Mouse (Mus musculus): ENCODE data around the gene Gon4l. TPM values are rescaled to one million over a fixed set of nuclear protein-coding genes. Genes with fewer than 3 reads are reported as not detected.
A peak's percentile ranks its signal among the peaks of the same experiment; 100 is the strongest.
"Not testable (repeated sequence)": the region's sequence is repeated elsewhere in the genome, so short reads cannot be mapped to it uniquely, and the experiment has no call there.

Gene Gon4l
- 9.2 and 9.4 TPM in 2 replicates for polyA plus RNA-seq (2015; fragmentation: Nextera tagmentation; extraction: Ambion mirVana)

- Histone ChIP-seq H3K4me2 (peak within 1 kb of the TSS; percentile 45), H3K4me3 (peak within 1 kb of the TSS; percentile 40)
- H3K27ac ChIP-seq, H3K9me3 ChIP-seq, H3K27me3 ChIP-seq, H3K9ac ChIP-seq, H3K4me1 ChIP-seq, H3K36me3 ChIP-seq: not testable (repeated sequence)
- peak; percentile 74 for ATAC-seq (ENCODE audit: borderline replicate concordance, extremely low read depth, low FRiP score, low TSS enrichment)
- WGBS, result 3% methylated on average over 27 of the region's 39 CpGs
Observed at GRCm38 (mm10) chr3:88834951-88835491, at the start of gene Gon4l. Gon4l (plus strand) TSS chr3:88835231.

DNA sequence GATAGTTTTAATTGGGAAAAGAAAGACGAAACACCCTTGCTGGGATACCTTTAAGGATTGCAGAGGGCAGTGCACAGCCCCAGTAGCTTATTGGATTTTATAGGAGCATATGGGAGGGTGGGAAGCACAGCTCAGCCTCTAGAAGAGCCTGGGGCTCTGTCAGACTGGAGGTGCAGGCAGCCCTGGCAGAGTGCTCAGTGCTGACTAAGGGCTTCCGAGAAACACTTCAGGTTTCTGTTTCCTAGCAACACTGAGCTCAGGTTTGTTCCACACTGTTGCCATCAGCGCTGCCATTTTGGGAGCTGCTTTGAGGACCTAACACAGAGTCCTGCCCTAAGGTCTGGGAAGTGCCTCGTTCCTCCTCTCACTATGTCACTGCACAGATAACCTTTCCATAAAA is 48.7 kb upstream of the Gon4l start:
- H3K27ac ChIP-seq; ATAC-seq (ENCODE audit: borderline replicate concordance, extremely low read depth, low FRiP score, low TSS enrichment); H3K27me3 ChIP-seq; H3K9ac ChIP-seq; H3K4me3 ChIP-seq; H3K9me3 ChIP-seq; H3K4me1 ChIP-seq; H3K4me2 ChIP-seq; H3K36me3 ChIP-seq: not testable (repeated sequence)
- 92% methylated on average over 1 of the region's 4 CpGs for WGBS

- H3K27ac ChIP-seq; H3K4me3 ChIP-seq; ATAC-seq (ENCODE audit: borderline replicate concordance, extremely low read depth, low FRiP score, low TSS enrichment); H3K9me3 ChIP-seq; H3K4me1 ChIP-seq; H3K9ac ChIP-seq; H3K4me2 ChIP-seq; H3K36me3 ChIP-seq; H3K27me3 ChIP-seq: not testable (repeated sequence)
- WGBS, result no CpG with 5 or more reads among the region's 8 CpGs
Observed at GRCm38 (mm10) chr3:88786805-88787204, 48.2 kb upstream of the Gon4l start.

DNA sequence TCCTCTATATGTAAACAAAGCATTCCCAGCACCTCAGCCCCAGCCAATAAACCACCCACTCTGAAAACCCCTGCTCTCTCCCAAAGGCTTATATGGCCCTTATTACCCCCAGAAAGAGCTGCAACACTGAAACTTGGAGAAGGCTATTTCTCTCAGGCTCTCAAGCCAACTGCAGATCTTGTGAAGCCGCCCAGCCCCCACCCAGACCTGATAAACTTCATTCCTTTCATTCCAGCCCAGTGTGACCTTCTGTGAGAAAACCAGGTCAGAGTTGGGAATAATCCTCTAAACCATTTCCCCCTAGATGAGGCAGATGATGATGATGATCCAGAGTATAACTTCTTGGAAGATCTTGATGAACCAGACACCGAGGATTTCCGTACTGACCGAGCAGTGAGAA is 47.0 kb upstream of the Gon4l start:
- H3K9ac ChIP-seq; H3K4me1 ChIP-seq; H3K27me3 ChIP-seq; H3K36me3 ChIP-seq; H3K9me3 ChIP-seq; H3K27ac ChIP-seq; H3K4me3 ChIP-seq; H3K4me2 ChIP-seq; ATAC-seq (ENCODE audit: borderline replicate concordance, extremely low read depth, low FRiP score, low TSS enrichment): not testable (repeated sequence)
- WGBS, result 100% methylated on average over 1 of the region's 4 CpGs

DNA sequence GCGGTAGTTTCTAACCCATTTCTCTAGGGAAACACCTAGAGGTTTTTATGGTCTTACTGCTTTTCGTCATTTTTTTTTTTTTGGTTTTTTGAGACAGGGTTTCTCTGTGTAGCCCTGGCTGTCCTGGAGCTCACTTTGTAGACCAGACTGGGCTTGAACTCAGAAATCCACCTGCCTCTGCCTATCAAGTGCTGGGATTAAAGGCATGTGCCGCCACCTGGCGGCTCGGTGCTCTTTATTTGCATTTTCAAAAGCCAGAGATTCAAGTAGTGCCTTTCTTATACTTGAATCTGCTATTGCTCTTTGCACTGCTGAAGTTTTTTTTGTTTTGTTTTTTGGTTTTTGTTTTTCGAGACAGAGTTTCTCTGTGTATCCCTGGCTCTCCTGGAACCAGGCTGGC is 37.5 kb upstream of the Gon4l start:
- H3K4me2 ChIP-seq; H3K36me3 ChIP-seq; H3K27ac ChIP-seq; H3K27me3 ChIP-seq; H3K9ac ChIP-seq; H3K4me1 ChIP-seq; ATAC-seq (ENCODE audit: borderline replicate concordance, extremely low read depth, low FRiP score, low TSS enrichment); H3K4me3 ChIP-seq; H3K9me3 ChIP-seq: not testable (repeated sequence)
- WGBS, result 76% methylated on average over 6 of the region's 6 CpGs

- Histone ChIP-seq H3K36me3 (peaks cover 12% of the 10 kb centered on the region), H3K4me2 (no peak overlapping the region), H3K9ac (no peak overlapping the region), H3K27ac (no peak overlapping the region), H3K4me3 (no peak overlapping the region), H3K27me3 (no peaks in the 10 kb centered on the region), H3K9me3 (no peaks in the 10 kb centered on the region), H3K4me1 (no peaks in the 10 kb centered on the region)
- ATAC-seq (ENCODE audit: borderline replicate concordance, extremely low read depth, low FRiP score, low TSS enrichment), result no peak
- WGBS, result 86% methylated on average over 5 of the region's 5 CpGs
Observed at GRCm38 (mm10) chr3:88803910-88804540, 31.0 kb upstream of the Gon4l start.

DNA sequence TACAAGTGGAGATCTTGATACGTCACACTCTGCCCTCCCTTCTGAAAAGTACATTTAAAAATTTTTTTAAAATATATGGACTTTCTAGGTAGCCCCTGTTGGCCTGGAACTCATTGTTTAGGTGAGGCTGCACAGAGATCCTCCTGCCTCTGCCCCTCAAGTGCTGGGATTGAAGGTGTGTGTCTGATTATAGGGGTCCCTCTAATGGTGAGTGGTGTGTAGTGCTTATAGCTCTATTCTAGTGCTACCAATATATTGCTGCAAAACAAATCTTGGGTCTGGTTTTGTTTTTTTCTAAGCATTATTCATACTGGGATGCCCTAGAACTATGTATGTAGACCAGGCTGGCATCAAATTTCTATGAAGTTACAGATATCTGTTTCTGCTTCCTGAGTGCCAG is 9.3 kb upstream of the Gon4l start:
- no peak overlapping the region for H3K9ac ChIP-seq
- H3K27ac ChIP-seq, result no peak overlapping the region
- H3K4me2 ChIP-seq, result no peak overlapping the region
- H3K27me3 ChIP-seq, result no peaks in the 10 kb centered on the region
- 89% methylated on average over 1 of the region's 1 CpGs for WGBS
- H3K36me3 ChIP-seq, result peaks cover 26% of the 10 kb centered on the region
- ATAC-seq (ENCODE audit: borderline replicate concordance, extremely low read depth, low FRiP score, low TSS enrichment), result no peak
- no peaks in the 10 kb centered on the region for H3K9me3 ChIP-seq
- no peak overlapping the region for H3K4me3 ChIP-seq
- no peaks in the 10 kb centered on the region for H3K4me1 ChIP-seq

DNA sequence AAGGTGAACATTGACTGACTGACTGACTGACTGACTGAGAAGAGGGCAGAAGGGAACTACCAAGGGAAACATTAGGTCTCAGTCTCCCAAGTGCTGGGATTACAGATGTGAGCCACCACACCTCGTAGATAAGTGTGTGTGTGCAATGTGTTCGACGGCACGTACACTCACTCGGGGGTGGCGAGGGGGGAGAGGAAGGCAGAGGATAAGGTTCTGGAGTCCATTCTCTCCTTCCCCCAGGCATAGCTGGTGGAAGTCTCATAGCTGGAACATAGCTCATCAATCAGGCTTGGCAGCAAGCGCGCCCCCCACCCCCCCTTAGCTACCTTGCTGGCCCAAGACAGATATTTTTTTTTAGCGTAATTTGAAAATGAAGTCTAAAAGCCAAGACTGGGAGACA is 7.8 kb upstream of the Gon4l start:
- Histone ChIP-seq H3K9ac (no peak overlapping the region), H3K4me2 (no peak overlapping the region), H3K4me3 (no peak overlapping the region), H3K9me3 (no peaks in the 10 kb centered on the region), H3K36me3 (peaks cover 21% of the 10 kb centered on the region), H3K27ac (no peak overlapping the region), H3K27me3 (no peaks in the 10 kb centered on the region), H3K4me1 (peaks cover 4% of the 10 kb centered on the region; the same call in 1 of the 2 replicates)
- WGBS, result 91% methylated on average over 9 of the region's 9 CpGs
- no peak for ATAC-seq (ENCODE audit: borderline replicate concordance, extremely low read depth, low FRiP score, low TSS enrichment)

GRCm38 (mm10) chr3:88831177-88832121 is 3.6 kb upstream of the Gon4l start:
- H3K4me1 ChIP-seq, H3K9ac ChIP-seq, H3K36me3 ChIP-seq, H3K27me3 ChIP-seq, H3K9me3 ChIP-seq: not testable (repeated sequence)
- peak; percentile 69 for ATAC-seq (ENCODE audit: borderline replicate concordance, extremely low read depth, low FRiP score, low TSS enrichment)
- 3% methylated on average over 20 of the region's 28 CpGs for WGBS
- peak overlapping the region; percentile 52 for H3K4me2 ChIP-seq
- H3K27ac ChIP-seq, result peak overlapping the region; percentile 73
- peak overlapping the region; percentile 27 for H3K4me3 ChIP-seq

- peak; percentile 33 for ATAC-seq (ENCODE audit: borderline replicate concordance, extremely low read depth, low FRiP score, low TSS enrichment)
- not testable (repeated sequence) for H3K9ac ChIP-seq, H3K27me3 ChIP-seq, H3K36me3 ChIP-seq, H3K27ac ChIP-seq, H3K4me1 ChIP-seq, H3K9me3 ChIP-seq, H3K4me3 ChIP-seq
- peak overlapping the region; percentile 29; the same call in 1 of the 2 replicates for H3K4me2 ChIP-seq
- WGBS, result 6% methylated on average over 13 of the region's 14 CpGs
Observed at GRCm38 (mm10) chr3:88832388-88832787, 2.6 kb upstream of the Gon4l start.

DNA sequence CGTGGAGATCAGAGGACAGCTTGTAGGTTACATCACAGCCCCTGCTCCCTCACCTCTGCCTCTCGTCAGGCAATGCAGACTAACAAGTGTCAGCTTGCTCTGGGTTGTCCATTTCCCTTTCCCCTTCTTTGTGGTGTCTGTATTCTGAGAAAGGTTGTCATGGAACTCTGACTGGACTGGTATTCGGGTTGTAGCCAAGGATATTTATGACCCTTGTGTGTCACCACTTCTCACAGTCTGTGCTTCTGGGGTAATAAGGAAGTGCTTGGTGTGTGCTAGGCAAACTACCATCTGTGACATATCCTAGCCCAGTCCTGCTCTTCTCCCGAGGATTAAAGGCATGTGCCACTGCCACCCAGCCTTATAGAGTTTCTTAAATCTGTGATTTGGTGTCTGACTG is 14.1 kb downstream of the Gon4l start:
- Histone ChIP-seq H3K9ac (no peak overlapping the region), H3K4me3 (no peak overlapping the region), H3K9me3 (no peaks in the 10 kb centered on the region), H3K27me3 (no peaks in the 10 kb centered on the region), H3K27ac (no peak overlapping the region), H3K4me1 (no peaks in the 10 kb centered on the region), H3K36me3 (peaks cover 32% of the 10 kb centered on the region), H3K4me2 (no peak overlapping the region)
- ATAC-seq (ENCODE audit: borderline replicate concordance, extremely low read depth, low FRiP score, low TSS enrichment), result no peak
- 76% methylated on average over 4 of the region's 4 CpGs for WGBS

GRCm38 (mm10) chr3:88855837-88856236 is 20.8 kb downstream of the Gon4l start:
- Histone ChIP-seq H3K9me3 (no peaks in the 10 kb centered on the region), H3K36me3 (peaks cover 62% of the 10 kb centered on the region), H3K4me2 (no peak overlapping the region), H3K27ac (no peak overlapping the region), H3K9ac (no peak overlapping the region), H3K27me3 (no peaks in the 10 kb centered on the region), H3K4me3 (no peak overlapping the region), H3K4me1 (no peaks in the 10 kb centered on the region)
- ATAC-seq (ENCODE audit: borderline replicate concordance, extremely low read depth, low FRiP score, low TSS enrichment), result peak; percentile 39; the same call in 1 of the 2 replicates
- 67% methylated on average over 6 of the region's 6 CpGs for WGBS
